Comparison of ENCODE assay signal across 7 mouse cellular contexts in genomic region chr13:42102980-42103379, GRCm38 (mm10). TPM values are rescaled to one million over a fixed set of nuclear protein-coding genes. Genes with fewer than 3 reads are reported as not detected.
DNase-seq lines count a peak whose midpoint lies in the region.

No protein-coding gene starts in this region.

- intact Hi-C loops in left cerebral cortex, postnatal 36 days (cut with DNase I), result loop anchor here (5.0 kb wide), 1 partner anchor 51 kb away; the partner anchor contains the start of gene Hivep1

- DNase-seq in adrenal gland, adult 2 months, result peak; percentile 81
- peak; percentile 49 for DNase-seq in embryo, embryonic 9.5 days (ENCODE audit: extremely low spot score)
- DNase-seq in heart, adult 11 months, result peak; percentile 98
- peak; percentile 70 for DNase-seq in kidney, adult 11 months
- peak; percentile 77 to 84 for DNase-seq in left cerebral cortex, postnatal 36 days (ENCODE audit: low spot score in 2 of 2)
- DNase-seq in mesoderm, embryonic 11.5 days (ENCODE audit: low read depth, low spot score), result peak; percentile 76
- peak; percentile 82 for DNase-seq in right cerebral cortex, postnatal 25 days

RNA-seq across cellular contexts. Expression of gene Hivep1, which starts 51.2 kb away (rescaled TPM):
- 10 to 100 TPM; 25.7 to 34.4 TPM for total RNA-seq in adrenal gland, adult 2 months (2021)
- 17.8 and 21.8 TPM in 2 replicates for polyA plus RNA-seq in adrenal gland, adult 2 months (2012; rRNA removed)
- total RNA-seq in left cerebral cortex, postnatal 36 days (2021), result 10 to 100 TPM; 60.9 to 61.3 TPM

Comparison
In these comparisons a context has a peak if more than half of its experiments do, and no peak if none do; other contexts are left out.
1. Peak in every context shown above with its lines: DNase-seq.